Mouse (Mus musculus) cerebellum, adult 11 months (tissue): Measurements from ENCODE around the gene Pck1.

Experiments used
- DNase-seq: peaks from one replicate; pipeline ENCODE4 v3.0.0; 2022

Pck1 gene

DNA sequence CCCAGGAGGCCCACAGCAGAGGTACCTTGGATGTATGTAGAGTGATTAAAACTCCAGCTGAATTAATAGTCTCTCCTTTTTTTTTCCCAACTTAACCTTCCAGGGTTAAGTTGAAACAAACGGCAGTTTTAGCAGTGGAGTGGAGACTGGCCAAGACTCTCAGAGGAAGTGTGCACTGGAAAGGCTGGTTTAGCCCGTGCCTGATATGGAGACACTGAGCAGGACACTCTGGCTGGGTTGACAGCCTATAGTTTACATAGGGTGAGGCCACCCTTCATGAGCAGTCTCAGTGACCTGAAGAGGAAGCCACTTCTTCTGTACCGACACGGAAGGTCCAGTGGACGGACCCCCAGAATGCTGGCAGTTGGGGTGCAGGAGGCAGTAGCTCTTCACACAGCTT lies 1.5 kb upstream of the Pck1 start:
- DNase-seq: no peak

DNA sequence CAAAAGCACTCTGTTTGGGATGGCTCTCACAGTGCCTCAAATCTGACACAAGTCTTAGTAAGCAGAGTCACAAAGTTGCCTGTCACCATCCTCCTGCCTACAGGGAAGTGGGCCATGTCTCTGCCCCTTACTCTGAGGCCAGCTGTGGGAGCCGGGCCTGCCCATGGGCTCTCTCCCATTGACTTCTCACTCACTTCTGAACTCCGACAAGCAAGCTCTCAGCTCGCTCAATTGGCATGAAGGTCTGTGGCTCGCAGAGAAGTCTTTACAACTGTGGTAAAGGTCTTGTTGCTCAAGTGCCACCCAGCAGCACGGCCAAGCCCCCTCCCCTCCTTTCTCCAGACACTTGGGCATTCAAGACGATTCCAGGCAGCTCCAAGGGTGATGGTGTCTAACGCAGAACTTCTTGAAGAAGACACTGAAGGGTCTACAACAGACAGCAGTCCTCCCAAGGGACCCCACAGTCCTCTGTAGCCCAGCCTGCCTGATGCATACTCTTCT lies 1.0 kb upstream of the Pck1 start:
- no peak for DNase-seq

DNA sequence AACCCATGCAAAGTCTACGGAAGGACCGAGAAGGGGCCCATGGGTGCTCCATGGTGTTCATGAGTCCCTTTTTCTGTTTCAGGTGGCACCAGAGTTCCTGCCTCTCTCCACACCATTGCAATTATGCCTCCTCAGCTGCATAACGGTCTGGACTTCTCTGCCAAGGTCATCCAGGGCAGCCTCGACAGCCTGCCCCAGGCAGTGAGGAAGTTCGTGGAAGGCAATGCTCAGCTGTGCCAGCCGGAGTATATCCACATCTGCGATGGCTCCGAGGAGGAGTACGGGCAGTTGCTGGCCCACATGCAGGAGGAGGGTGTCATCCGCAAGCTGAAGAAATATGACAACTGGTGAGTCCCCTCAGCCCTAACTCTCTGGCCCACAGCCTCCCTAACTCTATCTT lies 418 bp downstream of the Pck1 start:
- no peak for DNase-seq

DNA sequence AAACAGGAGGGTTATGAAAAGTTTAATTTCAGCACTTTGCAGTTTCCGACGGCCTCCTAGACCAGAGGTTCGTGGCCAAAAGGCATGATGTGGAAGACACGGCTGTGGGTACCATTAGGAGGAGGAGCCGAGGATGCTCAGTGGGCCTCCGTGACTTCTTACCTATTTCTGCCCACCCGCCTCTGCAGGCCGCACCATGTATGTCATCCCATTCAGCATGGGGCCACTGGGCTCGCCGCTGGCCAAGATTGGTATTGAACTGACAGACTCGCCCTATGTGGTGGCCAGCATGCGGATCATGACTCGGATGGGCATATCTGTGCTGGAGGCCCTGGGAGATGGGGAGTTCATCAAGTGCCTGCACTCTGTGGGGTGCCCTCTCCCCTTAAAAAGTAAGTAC lies 1.7 kb downstream of the Pck1 start:
- DNase-seq: no peak

DNA sequence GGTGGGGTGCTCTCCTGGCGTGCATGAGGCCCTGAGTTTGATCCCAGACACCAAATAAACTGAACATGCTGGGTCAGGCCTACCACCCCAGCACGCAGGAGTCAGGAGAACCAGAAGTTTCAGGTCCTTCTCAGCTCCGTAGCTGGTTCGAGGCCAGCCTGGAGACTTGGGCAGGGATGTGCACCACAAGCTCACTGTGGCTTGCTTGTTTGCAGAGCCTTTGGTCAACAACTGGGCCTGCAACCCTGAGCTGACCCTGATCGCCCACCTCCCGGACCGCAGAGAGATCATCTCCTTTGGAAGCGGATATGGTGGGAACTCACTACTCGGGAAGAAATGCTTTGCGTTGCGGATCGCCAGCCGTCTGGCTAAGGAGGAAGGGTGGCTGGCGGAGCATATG lies 2.1 kb downstream of the Pck1 start:
- no peak for DNase-seq

DNA sequence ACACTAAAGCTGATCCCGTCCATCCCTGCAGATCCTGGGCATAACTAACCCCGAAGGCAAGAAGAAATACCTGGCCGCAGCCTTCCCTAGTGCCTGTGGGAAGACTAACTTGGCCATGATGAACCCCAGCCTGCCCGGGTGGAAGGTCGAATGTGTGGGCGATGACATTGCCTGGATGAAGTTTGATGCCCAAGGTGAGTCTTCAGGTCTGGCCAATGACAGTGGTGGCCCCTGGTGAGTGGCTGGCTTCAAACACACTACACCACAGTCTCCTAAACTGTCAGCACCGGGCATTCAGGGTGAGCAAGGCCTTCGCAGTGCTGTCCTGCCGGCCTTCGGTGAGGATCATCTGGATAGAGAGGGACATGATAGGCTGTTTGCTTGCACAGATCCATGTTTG lies 3.1 kb downstream of the Pck1 start:
- DNase-seq: no peak

DNA sequence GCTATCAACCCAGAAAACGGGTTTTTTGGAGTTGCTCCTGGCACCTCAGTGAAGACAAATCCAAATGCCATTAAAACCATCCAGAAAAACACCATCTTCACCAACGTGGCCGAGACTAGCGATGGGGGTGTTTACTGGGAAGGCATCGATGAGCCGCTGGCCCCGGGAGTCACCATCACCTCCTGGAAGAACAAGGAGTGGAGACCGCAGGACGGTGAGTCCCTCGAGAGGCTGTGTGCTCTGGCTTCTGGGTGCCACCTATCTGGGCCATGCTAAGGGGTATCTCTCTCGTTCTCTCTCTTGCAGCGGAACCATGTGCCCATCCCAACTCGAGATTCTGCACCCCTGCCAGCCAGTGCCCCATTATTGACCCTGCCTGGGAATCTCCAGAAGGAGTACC lies 4.1 kb downstream of the Pck1 start:
- no peak for DNase-seq

DNA sequence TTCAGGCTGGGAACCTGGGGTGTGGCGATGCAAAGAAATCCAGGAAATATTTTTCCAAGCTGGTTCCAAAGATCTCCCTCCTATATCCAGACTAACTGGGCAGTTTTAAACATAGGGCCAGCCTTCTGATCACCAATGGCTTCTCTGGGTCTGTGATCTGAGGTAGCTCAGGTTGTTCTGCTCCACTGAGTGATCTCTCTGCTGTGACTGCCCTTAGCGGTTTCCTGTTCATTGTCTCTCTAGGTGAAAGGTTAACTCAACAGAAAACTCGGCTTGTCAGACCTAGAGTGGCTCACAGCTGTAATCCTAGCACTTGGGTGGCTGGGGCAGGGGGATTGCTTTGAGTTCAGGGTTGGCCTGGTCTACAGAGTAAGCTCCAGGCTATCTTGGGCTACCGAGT lies 4.5 kb downstream of the Pck1 start:
- no peak for DNase-seq

DNA sequence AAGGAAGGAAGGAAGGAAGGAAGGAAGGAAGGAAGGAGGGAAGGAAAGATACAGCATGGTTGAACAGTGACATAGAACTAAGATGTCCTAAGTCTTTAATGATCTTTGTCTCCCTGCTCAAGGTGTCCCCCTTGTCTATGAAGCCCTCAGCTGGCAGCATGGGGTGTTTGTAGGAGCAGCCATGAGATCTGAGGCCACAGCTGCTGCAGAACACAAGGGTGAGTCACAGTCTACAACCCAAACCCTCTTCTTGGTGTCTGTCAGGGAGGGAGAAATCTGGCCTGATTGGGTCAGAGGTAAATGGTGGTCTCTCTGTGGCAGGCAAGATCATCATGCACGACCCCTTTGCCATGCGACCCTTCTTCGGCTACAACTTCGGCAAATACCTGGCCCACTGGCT lies 5.0 kb downstream of the Pck1 start:
- DNase-seq: no peak

DNA sequence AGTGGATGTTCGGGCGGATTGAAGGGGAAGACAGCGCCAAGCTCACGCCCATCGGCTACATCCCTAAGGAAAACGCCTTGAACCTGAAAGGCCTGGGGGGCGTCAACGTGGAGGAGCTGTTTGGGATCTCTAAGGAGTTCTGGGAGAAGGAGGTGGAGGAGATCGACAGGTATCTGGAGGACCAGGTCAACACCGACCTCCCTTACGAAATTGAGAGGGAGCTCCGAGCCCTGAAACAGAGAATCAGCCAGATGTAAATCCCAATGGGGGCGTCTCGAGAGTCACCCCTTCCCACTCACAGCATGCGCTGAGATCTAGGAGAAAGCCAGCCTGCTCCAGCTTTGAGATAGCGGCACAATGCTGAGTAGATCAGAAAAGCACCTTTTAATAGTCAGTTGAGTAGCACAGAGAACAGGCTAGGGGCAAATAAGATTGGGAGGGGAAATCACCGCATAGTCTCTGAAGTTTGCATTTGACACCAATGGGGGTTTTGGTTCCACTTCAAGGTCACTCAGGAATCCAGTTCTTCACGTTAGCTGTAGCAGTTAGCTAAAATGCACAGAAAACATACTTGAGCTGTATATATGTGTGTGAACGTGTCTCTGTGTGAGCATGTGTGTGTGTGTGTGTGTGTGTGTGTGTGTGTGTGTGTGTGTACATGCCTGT lies 5.7 kb downstream of the Pck1 start:
- no peak for DNase-seq

DNA sequence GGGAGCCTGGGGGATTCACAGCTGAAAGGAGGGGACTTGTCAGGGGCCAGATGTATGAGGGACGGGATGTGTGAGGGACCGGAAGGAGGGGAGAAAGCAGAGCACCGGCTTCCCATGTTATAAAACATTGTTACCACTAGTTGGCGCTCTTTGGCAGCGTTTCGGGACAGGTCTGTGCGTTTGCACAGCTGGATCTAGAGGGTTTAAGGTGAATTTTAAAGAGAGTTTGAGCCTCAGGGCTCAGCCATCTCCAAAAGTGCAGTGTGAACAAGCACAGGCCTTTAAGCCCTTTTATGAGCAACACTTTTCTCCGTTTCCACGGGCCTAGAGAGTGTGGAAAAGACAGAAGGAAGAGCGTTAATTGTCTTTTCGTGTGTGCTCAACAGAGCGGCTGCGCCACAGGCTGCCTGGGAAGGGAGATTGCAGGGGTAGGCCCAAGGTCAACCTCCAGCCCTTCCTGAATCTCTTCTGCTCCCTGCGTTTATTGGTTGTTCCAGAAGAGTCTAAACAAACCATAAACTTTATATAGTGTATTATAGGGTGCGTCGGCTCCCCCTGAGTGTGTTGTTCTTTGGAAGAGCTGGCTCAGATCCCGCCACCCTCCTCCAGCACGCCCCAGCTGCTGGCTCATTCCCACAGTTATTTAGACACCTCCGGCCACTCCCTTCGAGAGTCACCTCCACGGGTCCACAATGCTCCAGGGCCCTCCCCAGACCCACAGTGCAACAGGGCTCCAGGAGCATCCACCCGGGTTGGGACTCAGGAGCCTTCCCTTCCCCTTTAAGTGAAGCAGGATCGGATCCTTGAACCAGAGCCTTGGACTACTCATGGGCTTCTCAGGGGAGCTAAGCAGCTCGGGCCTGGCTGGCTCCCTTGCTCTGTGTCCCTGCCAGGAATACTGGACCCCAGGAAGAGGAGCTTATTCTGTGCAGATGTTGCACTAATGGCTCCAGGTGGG lies 6.8 kb downstream of the Pck1 start:
- DNase-seq: no peak

DNA sequence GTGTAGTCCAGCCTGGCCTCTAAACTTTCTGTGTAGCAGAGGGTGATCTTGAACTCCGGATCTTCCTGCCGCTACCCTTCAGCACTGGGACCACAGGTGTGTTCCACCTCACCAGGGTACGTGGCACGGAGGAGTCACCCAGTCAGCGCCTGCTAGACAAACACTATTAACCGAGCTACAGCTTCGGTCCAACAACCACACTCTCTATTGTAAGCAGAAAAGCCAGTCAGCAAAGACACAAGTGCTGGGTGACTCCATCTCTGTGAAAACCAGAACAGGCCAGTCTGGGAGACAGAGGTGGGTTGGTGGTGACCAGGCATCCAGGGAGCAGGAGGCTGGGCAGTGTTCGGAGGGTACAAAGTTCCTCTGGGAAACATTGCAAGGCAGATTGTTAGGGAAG lies 10.5 kb downstream of the Pck1 start:
- DNase-seq: no peak

DNA sequence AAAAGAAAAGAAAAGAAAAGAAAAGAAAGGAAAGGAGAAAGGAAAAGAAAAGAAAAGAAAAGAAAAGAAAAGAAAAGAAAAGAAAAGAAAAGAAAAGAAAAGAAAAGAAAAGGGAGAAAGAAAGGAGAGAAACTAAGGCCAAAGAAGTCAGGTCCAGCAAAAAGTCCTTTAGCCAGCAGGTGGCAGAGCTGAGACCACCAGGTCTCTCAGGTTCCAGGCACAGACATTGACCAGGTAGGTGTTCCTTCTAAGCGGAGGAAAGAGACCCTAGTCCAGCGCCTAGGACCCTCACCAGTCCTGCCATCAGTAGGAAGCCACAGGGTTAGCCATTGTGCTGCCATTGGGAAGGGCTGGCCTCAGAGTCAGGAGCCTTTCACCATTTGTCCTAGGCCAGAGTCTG lies 11.5 kb downstream of the Pck1 start:
- DNase-seq: no peak

DNA sequence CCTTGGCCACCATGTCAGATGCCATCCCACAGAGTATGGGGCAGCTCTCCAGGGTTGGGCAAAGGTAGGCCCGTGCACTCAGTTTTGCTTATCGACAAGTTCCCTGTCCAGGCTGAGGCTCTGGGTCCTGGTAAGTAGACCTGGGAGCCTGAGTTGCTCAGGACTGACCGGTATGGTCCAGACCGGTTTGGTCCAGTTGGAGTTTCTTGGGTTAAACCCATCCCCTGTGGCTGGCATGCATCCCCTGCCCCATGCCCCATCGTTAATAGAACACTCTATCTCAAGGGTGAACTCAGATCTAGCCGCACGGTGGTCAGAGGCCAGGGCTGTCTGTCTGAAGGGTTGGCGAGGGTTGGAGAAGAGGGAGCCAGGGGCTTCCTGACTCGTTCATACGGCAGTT lies 12.1 kb downstream of the Pck1 start:
- no peak for DNase-seq

DNA sequence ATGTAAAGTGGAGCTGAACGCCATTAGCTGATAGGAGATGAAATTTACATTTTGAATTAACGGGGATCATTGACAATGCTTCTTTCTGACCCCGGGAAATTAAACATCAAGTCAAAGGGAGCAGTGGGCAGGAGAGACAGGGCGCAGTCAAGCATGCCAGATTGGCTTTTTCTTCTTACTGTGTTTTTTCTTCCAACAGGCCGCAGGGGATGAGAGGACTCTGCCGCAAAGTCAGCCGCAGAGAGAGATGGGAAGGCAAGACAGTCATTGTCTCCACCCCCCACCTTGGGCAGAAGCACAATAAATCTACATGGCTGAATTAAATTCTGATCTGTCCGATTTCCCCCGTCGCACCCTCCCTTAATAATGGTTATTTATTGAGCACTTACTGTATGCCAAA lies 12.5 kb downstream of the Pck1 start:
- no peak for DNase-seq

DNA sequence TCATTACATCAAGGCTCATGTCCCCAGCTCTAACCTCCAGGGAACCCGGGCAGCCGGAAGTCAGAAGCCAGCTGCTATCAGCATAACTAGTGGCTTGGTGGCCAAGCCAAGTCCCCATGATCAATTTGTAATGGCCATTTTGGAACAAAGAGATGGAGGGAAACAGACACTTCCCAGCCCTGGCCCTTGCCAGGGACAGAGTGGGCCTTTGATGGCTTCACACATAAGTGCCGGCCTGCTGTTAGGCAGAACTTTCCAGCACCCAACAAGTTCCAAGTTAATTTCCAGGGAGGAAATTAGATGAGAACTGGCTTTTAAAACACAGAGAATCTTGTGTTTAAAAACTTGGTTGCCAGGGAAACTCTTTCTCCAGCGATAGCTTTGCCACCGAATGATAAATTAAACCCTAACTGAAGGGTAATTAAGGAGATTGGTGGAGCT lies 15.6 kb downstream of the Pck1 start:
- DNase-seq: no peak

DNA sequence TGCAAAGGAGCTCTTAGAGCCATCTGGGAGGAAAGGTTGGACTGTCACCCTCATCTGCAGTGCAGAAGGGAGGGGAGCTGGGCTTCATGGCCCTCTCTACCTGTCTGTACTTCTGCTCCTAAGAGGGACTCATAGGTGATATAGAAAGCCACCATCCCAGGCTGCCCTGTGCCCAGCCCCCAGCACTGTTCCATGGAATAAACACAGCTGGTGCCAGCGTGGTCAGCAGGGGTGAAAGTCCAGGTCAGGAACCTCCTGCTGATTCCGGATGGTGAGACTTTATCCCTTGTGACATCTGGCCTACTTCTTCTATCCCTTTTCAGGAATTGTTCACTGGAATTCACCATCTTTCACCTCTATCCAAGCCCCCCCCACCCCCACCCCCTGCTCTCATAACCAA lies 17.2 kb downstream of the Pck1 start:
- no peak for DNase-seq

DNA sequence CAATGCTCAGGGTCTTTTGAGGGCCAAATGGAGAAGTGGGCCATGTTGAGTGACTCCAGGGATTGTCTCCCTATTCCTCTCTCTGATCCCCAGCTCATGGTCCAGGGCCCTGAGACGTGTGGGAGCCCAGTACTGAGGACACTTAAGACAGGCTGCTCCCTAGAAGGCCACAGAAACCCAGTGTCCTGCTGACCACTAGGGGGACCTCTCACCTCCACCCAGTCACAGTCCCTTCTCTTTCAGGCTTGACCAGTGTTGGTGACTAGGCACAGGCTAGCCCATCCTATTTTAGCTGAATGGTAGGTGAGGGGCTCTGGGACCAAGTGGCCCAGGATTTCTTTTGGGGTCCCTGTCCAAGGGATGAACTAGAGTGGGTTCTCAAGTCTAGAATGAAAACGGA lies 17.9 kb downstream of the Pck1 start:
- no peak for DNase-seq

DNA sequence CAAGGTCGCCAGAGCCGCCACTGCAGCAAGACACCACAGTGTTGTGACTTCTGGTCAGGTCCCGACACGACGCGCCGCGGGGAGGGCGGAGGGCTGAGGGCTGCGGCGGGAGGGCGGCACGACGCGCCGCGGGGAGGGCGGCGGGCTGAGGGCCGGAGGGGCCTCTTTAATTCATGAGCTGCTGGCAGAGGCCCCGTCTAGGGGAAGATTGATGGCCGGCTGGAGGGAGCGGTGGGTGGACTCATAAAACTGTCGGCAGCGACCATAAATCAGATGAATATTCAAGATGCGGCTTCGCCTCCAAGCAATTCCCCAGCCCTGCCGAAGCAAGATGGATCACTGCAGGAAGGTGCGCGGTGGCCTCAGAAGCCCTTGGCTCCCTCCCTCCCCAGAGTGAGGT lies 18.6 kb downstream of the Pck1 start:
- no peak for DNase-seq

DNA sequence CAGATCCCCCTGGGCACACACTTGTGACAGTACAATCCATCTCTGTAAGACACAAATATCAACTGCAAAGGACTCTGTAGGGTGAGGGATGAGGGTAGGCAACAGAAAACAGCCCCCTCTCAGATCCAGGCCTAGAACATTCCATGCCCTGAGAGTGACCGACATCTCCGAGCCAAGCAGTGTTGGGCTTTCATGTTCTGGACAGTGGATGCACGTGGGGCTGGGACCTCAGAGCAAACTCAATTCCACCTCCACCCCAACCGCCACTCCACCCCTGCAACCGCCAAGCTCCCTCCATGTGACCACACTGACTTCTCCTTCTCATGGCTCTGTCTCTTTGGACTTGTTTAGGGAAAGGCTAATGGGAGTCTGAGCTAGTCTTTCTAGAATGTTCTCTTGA lies 19.1 kb downstream of the Pck1 start:
- DNase-seq: no peak

DNA sequence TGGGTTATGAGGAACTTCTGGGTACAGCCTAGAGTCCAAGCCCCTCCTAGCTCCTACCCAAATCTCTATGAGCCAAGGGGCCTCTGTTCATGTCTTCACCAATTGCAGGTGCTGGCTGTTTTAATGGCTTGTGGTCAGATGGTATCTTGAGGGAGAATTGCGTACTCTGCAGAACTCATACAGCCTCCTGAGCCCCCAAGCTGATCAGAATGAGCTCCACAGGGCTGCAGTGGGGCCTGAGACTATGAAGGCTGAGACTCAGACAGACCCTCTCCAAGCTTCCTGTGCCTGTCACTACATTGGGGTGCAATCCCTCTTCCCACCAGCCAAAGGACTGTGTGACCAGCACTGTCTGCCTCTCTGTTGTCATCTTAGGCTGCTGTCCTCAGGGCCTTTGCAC lies 19.5 kb downstream of the Pck1 start:
- no peak for DNase-seq

DNA sequence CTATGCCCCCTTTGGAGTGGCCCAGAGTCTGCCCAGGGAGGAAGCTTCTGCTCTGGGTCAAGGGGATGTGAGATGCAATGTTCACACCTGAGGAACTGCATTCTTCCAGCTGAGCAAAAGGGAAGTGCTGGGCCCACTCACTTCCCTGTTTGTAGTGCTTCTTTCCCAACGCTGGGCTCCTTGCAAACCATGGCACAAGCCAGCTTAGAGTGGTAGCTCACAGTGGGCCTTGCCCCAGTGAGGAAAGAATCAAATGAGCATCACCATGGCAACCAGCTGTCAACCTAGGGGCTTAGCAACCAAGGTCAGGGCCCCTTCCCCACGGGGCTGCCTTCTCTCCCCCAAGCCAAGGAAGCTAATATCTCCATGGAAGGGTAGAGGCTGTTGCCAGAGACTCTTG lies 20.2 kb downstream of the Pck1 start:
- DNase-seq: no peak

DNA sequence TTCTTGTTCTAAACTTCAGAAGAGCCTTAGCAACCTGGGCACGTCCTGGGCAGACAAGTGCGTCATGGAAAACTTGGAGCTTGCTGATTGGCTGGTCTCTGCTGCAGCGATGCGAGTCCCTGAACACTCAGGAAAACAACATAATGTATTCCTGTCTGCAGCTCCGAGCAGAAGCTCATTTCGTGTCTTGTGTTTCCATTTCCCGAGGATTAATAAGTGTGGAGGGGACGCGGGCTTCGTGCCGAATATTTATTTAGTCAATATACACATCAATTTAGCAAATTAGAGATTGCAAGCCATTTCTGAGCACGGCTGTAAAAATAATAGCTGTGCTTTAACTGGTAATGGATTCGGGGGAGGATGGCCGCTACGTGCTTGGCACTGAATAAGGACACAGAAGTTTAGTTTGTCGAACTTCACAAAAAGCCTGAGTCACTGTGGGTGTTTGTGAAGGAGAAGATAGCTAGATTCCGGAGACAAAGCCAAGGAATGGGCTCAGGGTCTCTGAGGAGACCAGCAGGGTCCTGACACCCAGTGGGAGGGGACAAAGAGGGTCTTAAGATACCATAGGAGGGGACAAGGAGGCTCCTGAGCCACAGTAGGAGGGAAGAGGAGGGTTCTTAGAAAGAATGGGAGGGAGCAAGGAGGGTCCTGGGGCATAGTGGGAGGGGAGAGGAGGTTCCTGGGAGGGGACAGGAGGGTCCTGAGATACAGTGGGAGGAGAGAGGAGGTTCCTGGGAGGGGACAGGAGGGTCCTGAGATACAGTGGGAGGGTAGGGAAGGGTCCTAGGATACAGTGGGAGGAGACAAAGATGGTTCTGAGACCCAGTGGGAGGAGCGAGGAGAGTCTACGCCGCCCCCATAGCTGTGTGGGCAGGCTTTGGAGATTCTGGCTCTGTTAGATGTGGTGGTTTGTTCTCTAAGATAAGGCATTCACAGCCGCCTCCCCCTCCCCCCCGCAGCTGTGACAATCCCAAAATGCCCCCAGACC lies 21.0 kb downstream of the Pck1 start:
- DNase-seq: no peak
